Mouse (Mus musculus) C3H10T1/2 (cell line): ENCODE results near the gene Pced1b. TPM values are rescaled to one million over a fixed set of nuclear protein-coding genes. Genes with fewer than 3 reads are reported as not detected.

Experiments
- polyA plus RNA-seq, 2 experiments: library from polyadenylated mRNA; unstranded; fragments of >200 nt; fragmentation: generic; extraction: Trizol; gene quantifications; one replicate each; pipeline ENCODE4 v1.2.1; 2012; ENCODE audit warnings: missing spikeins in 2 of 2

Gene Pced1b
- 1 to 10 TPM; 1.3 to 5.2 TPM for polyA plus RNA-seq

GRCm38 (mm10) chr15:97246911-97247790 is at the start of gene Pced1b, which contains the start of gene Amigo2:
Pced1b (plus strand) TSS chr15:97247107.
Amigo2 (minus strand) TSS chr15:97247287.

Other genes starting within 250 kb of the Pced1b start
- gene Slc38a4, start 191.2 kb upstream of the Pced1b start, polyA plus RNA-seq = under 1 TPM; 0.13 to 0.22 TPM
- 1 to 10 TPM in 1 of 2 experiments, under 1 TPM in 1; 0.87 to 2.2 TPM for gene Amigo2, start 180 bp downstream of the Pced1b start, polyA plus RNA-seq